Mouse (Mus musculus): ENCODE data around the gene Pmvk. TPM values are rescaled to one million over a fixed set of nuclear protein-coding genes. Genes with fewer than 3 reads are reported as not detected.

Gene Pmvk
- total and polyA plus RNA-seq, 2 experiments from 2014 or later: 65.4 to 120 TPM

- H3K4me3 ChIP-seq (ENCODE audit: low read length): no peak overlapping the region
- H3K27me3 ChIP-seq (ENCODE audit: insufficient read depth, low read length): no peaks in the 10 kb centered on the region
- no peaks in the 10 kb centered on the region for H3K9me3 ChIP-seq (ENCODE audit: low read length)
- peak; percentile 19; the same call in 1 of the 2 replicates for TF ChIP-seq CTCF (IDR thresholded peaks at IDR 0.05; ENCODE audit: low read depth)
- DNase-seq (ENCODE audit: low spot score) (no peak), ATAC-seq (no peak)
- H3K36me3 ChIP-seq (ENCODE audit: insufficient read depth, low read length): no peaks in the 10 kb centered on the region
- H3K9ac ChIP-seq (replicated peaks; ENCODE audit: low read length): no peak overlapping the region
- no peak overlapping the region for H3K27ac ChIP-seq
- no peaks in the 10 kb centered on the region for H3K4me1 ChIP-seq (ENCODE audit: insufficient read depth, low read length)
- no peak overlapping the region for H3K4me2 ChIP-seq (ENCODE audit: low read depth, low read length)
These were observed 47.1 kb downstream of the Pmvk start for GRCm38 (mm10) chr3:89501486-89501885.

- Histone ChIP-seq H3K27me3 (ENCODE audit: insufficient read depth, low read length) (no peaks in the 10 kb centered on the region), H3K36me3 (ENCODE audit: insufficient read depth, low read length) (no peaks in the 10 kb centered on the region), H3K27ac (no peak overlapping the region), H3K9ac (replicated peaks; ENCODE audit: low read length) (no peak overlapping the region), H3K4me3 (ENCODE audit: low read length) (no peak overlapping the region), H3K9me3 (ENCODE audit: low read length) (no peaks in the 10 kb centered on the region), H3K4me2 (ENCODE audit: low read depth, low read length) (no peak overlapping the region), H3K4me1 (ENCODE audit: insufficient read depth, low read length) (no peaks in the 10 kb centered on the region)
- ATAC-seq: no peak
- TF ChIP-seq CTCF (IDR thresholded peaks at IDR 0.05; ENCODE audit: low read depth): no peak
- no peak for DNase-seq (ENCODE audit: low spot score)
- 81% methylated on average over 7 of the region's 7 CpGs for WGBS
These were observed 48.2 kb downstream of the Pmvk start for GRCm38 (mm10) chr3:89502551-89502950.

- no peak overlapping the region for H3K4me2 ChIP-seq (ENCODE audit: low read depth, low read length)
- no peak overlapping the region for H3K4me3 ChIP-seq (ENCODE audit: low read length)
- no peaks in the 10 kb centered on the region for H3K9me3 ChIP-seq (ENCODE audit: low read length)
- no peaks in the 10 kb centered on the region for H3K36me3 ChIP-seq (ENCODE audit: insufficient read depth, low read length)
- 27% methylated on average over 9 of the region's 9 CpGs for WGBS
- DNase-seq (ENCODE audit: low spot score) (no peak), ATAC-seq (no peak)
- no peaks in the 10 kb centered on the region for H3K27me3 ChIP-seq (ENCODE audit: insufficient read depth, low read length)
- no peak overlapping the region for H3K27ac ChIP-seq
- H3K9ac ChIP-seq (replicated peaks; ENCODE audit: low read length): no peak overlapping the region
- peaks cover 6% of the 10 kb centered on the region for H3K4me1 ChIP-seq (ENCODE audit: insufficient read depth, low read length)
- TF ChIP-seq CTCF (IDR thresholded peaks at IDR 0.05; ENCODE audit: low read depth): no peak
These were observed 53.7 kb downstream of the Pmvk start for GRCm38 (mm10) chr3:89508041-89508440.

- no peaks in the 10 kb centered on the region for H3K36me3 ChIP-seq (ENCODE audit: insufficient read depth, low read length)
- H3K4me1 ChIP-seq (ENCODE audit: insufficient read depth, low read length): peaks cover 6% of the 10 kb centered on the region
- 14% methylated on average over 4 of the region's 4 CpGs for WGBS
- no peak overlapping the region for H3K4me3 ChIP-seq (ENCODE audit: low read length)
- ATAC-seq (peak; percentile 67), DNase-seq (ENCODE audit: low spot score) (peak; percentile 86)
- no peak overlapping the region; the same call in 1 of the 2 replicates for H3K9ac ChIP-seq (replicated peaks; ENCODE audit: low read length)
- no peaks in the 10 kb centered on the region for H3K9me3 ChIP-seq (ENCODE audit: low read length)
- H3K4me2 ChIP-seq (ENCODE audit: low read depth, low read length): peak overlapping the region; percentile 43
- peak; percentile 84 for TF ChIP-seq CTCF (IDR thresholded peaks at IDR 0.05; ENCODE audit: low read depth)
- H3K27ac ChIP-seq: peak overlapping the region; percentile 41
- no peaks in the 10 kb centered on the region for H3K27me3 ChIP-seq (ENCODE audit: insufficient read depth, low read length)
These were observed 56.6 kb downstream of the Pmvk start for GRCm38 (mm10) chr3:89510979-89511378.

- Histone ChIP-seq H3K4me2 (ENCODE audit: low read depth, low read length) (peak overlapping the region; percentile 43), H3K27ac (peak overlapping the region; percentile 41), H3K4me1 (ENCODE audit: insufficient read depth, low read length) (peaks cover 6% of the 10 kb centered on the region), H3K9ac (replicated peaks; ENCODE audit: low read length) (no peak overlapping the region; the same call in 1 of the 2 replicates), H3K4me3 (ENCODE audit: low read length) (no peak overlapping the region), H3K27me3 (ENCODE audit: insufficient read depth, low read length) (no peaks in the 10 kb centered on the region), H3K36me3 (ENCODE audit: insufficient read depth, low read length) (no peaks in the 10 kb centered on the region), H3K9me3 (ENCODE audit: low read length) (0 out of 2 replicates have a peak, but pooled peaks cover under 1% of the 10 kb centered on the region)
- no peak for TF ChIP-seq CTCF (IDR thresholded peaks at IDR 0.05; ENCODE audit: low read depth)
- ATAC-seq: peak; percentile 53
- WGBS: 11% methylated on average over 15 of the region's 15 CpGs
- DNase-seq (ENCODE audit: low spot score): peak; percentile 52
These were observed 57.1 kb downstream of the Pmvk start for GRCm38 (mm10) chr3:89511400-89511799.

GRCm38 (mm10) chr3:89512225-89512624, 57.9 kb downstream of the Pmvk start:
- H3K4me3 ChIP-seq (ENCODE audit: low read length): no peak overlapping the region
- H3K27me3 ChIP-seq (ENCODE audit: insufficient read depth, low read length): no peaks in the 10 kb centered on the region
- no peak overlapping the region for H3K9ac ChIP-seq (replicated peaks; ENCODE audit: low read length)
- H3K27ac ChIP-seq: no peak overlapping the region
- H3K9me3 ChIP-seq (ENCODE audit: low read length): 0 out of 2 replicates have a peak, but pooled peaks cover 4% of the 10 kb centered on the region
- H3K36me3 ChIP-seq (ENCODE audit: insufficient read depth, low read length): no peaks in the 10 kb centered on the region
- no peak for ATAC-seq
- peak; percentile 58 for DNase-seq (ENCODE audit: low spot score)
- whole genome bisulfite sequencing: 97% methylated on average over 2 of the region's 2 CpGs
- peaks cover 6% of the 10 kb centered on the region for H3K4me1 ChIP-seq (ENCODE audit: insufficient read depth, low read length)
- TF ChIP-seq CTCF (IDR thresholded peaks at IDR 0.05; ENCODE audit: low read depth): peak; percentile 75
- H3K4me2 ChIP-seq (ENCODE audit: low read depth, low read length): no peak overlapping the region

- Histone ChIP-seq H3K9ac (replicated peaks; ENCODE audit: low read length) (no peak overlapping the region), H3K27ac (no peak overlapping the region), H3K9me3 (ENCODE audit: low read length) (0 out of 2 replicates have a peak, but pooled peaks cover 4% of the 10 kb centered on the region), H3K4me1 (ENCODE audit: insufficient read depth, low read length) (peaks cover 6% of the 10 kb centered on the region), H3K4me3 (ENCODE audit: low read length) (no peak overlapping the region), H3K27me3 (ENCODE audit: insufficient read depth, low read length) (no peaks in the 10 kb centered on the region), H3K4me2 (ENCODE audit: low read depth, low read length) (no peak overlapping the region), H3K36me3 (ENCODE audit: insufficient read depth, low read length) (no peaks in the 10 kb centered on the region)
- DNase-seq (ENCODE audit: low spot score) (no peak), ATAC-seq (no peak)
- WGBS: 78% methylated on average over 11 of the region's 11 CpGs
- TF ChIP-seq CTCF (IDR thresholded peaks at IDR 0.05; ENCODE audit: low read depth): no peak
These were observed 61.1 kb downstream of the Pmvk start for GRCm38 (mm10) chr3:89515444-89515843.

Data from hindbrain, postnatal 0 days (tissue).